Mouse (Mus musculus) cerebellum, adult 11 months (tissue): Measurements from ENCODE around the gene Dpm3.

ENCODE experiments used
- DNase-seq: peaks from one replicate; pipeline ENCODE4 v3.0.0; 2022

Dpm3 gene

DNA sequence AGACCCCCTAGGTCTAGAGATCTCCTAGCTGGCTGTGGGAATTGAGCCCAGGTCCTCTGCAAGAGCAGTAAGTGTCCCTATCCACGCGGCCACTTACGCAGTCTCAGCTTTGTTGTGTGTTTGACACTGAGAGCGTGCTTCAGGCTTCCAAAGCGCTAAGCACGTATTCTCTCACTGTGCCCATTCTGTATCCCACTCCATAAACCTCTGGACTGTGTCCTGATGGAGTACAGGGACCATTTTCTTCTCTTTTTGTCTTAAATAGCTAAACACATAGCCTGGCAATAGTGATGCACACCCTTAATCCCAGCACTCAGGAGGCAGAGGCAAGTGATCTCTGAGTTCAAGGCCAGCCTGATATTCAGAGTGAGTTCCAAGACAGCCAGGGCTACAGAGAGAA is 39.8 kb downstream of the Dpm3 start:
- DNase-seq = no peak

DNA sequence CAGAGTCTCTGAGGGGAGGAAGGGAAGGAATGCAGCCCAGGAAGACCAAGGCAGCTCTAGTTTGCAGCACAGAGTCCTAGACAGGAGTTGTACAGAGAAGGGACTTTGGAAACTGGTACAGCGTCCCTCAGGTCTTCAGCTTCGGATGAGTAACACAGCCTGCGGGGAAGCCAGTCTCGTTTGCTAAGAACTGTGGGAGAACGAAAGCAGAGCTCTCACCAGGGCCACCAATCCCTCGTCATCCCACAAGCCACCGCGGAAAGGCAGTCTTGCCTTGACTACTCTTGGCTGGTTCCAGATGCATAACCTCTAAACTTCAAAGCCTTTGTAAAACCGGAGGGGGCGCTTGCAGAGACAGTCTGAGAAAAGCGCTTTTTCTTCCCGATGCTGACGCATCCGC is 40.3 kb downstream of the Dpm3 start:
- no peak for DNase-seq

DNA sequence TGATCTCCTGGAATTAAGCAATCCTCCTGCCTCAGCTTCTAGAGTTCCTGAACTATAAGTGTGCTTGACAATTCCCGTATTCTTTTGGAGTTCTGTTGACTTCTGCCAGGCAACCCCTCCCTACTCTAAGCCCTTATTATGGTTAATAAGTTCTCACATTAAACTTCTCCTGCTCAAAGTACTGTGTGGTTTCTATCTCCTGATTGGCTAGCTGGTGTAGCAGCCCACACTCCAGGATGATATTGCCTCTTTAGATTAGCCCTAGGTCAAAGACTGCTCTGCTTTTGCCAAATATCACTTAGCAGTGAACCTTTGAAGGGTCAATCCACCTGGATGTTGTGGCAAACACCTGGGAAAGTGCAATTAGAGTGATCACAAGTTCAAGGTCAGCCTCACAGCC is 40.9 kb downstream of the Dpm3 start:
- DNase-seq = no peak

DNA sequence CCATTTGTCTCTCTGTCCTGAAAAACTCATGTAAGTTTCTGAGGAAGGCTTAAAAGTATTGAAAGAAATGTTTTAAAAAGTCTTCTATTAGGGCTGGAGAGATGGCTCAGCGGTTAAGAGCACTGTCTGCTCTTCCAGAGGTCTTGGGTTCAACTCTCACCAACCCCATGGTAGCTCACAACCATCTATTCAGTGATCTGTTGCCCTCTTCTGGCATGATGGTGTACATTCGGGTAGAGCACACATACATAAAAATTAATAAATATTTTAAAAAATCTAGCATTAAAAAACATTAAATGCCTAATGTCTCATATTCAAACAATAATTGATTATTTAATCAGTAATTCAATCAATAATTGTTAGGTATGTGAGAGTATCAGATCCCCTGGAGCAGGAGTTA is 41.4 kb downstream of the Dpm3 start:
- DNase-seq = no peak

DNA sequence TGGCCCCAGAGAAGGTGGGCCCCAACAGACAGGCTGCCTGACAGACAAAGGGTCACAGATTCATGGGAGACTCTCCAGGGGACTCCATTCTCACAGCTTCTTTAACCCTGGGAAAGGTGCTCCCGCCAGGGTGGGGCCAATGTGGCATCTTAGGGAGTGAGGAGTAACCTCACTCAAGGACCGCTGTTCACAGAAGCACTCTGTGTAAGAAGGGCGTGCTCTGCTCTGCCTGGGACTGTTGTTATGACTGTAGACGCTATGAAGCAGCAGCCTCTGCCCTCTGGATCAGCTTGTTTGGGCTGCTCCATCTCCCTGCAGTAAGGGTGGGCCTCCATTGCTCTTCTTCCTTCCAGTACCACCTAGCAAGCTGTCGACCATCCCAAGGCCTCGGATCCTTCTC is 45.3 kb downstream of the Dpm3 start:
- DNase-seq = no peak

DNA sequence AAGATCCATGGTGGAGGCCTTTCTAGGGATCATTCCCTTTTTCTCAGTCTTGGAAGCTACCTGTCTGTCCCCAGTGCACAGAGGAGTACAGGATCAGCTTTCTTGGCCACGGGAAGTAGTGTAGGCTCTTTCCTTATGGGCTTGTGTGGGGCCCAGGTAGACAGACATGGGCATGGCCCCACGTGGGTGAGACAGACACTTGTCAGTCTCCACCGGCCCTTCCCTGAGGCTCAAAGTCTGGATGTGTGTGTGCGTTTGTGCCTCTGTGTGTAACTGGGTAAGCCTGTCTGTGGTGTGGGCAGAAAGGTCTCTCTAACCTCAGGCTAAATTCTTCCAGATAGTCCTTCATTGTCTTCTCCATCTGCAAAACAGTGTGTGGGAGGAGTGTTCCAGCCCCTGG is 45.9 kb downstream of the Dpm3 start:
- DNase-seq = no peak

DNA sequence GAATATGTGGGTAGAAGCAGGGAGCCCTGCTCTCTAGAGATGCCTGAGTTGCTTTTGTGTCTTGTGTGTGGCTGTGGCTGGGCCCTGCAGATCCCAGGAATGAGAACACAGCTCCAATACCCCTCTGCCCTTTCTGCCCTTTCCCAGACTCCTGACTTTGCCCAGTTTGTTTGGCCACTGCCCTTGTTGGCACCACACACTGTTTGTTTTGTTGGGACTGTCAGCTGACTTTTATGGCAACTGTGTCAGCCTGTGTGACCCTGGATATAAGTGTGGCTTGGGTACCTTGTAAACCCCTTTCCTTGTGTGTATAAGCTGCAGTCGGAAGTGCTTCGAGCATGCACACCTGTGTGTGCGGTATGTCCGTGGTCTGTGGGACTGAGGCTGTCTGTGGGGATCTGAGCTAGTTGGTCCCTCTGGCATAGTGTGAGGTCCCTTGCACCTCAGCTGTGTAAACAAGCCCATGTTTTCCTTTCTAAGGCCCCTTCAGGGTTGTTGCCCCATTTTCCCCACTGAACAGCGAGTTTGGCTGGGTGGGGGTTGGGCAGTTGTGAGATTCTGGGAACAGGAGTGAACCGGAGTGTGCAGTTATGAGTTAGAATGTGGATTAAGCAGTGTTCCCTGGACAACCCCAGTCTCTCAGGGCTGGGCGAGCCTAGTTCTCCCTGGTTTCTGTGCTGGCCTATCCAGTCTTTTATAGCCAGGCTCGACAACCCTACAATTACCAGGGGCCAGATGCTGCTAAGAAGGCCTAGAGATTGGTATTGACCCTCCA is 46.6 kb downstream of the Dpm3 start:
- no peak for DNase-seq

DNA sequence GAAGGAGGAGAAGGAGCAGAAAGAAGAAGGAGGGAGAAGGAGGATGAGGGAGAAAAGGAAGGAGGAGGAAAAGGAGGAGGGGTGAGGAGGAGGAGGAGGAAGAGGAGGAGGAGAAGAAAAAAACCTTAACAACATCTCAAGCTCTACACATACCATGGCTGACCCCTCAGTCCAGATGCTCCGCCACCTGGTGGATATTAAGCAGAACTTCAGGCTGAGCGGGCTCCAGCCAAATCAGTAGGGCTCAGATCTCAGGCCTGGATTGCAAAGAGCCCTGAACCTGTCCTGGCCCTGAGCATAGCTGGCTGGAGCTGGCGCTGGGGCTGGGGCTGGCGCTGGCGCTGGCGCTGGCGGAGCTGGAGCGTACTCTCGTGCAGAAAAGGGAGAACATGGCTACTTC is 48.9 kb downstream of the Dpm3 start:
- DNase-seq = peak; percentile 46

DNA sequence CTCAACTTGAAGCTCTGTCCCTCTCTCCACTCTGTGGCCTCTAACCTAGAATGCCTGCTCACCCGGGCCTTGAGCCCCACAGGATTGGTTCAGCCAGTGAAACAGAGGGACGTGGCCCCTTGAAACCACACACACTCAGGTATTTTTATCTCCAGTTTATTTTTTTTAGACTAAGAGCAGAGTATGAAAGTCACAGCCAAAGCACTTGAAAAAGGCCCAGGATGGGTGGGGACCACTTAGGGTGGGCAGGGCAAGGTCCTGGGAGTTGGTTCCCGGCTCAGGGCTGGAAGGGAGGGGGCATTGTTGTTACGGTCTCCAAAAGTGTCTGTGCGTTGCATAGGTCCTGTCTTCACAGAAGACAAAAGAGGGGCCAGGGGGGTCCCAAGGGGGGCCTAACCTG is 55.2 kb downstream of the Dpm3 start:
- DNase-seq = no peak

DNA sequence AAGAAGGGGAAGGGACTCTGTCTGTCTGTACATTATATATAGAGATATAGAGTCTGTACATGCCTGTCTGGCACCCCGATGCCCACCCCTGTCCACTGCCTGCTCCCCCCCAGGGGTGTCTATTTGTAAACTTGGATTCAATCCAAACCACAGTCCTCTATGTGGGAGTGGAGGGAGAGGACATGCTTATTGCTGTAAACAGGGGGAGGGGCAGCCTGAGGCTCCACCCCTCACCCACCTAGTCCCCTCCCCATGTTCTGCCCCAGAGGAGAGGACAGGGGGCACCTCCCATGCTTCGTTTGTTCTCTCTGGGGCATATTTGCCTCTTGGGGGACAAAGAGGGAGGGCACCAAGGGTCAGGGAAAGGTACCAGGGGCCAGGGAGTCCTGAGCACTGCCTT is 55.6 kb downstream of the Dpm3 start:
- no peak for DNase-seq

DNA sequence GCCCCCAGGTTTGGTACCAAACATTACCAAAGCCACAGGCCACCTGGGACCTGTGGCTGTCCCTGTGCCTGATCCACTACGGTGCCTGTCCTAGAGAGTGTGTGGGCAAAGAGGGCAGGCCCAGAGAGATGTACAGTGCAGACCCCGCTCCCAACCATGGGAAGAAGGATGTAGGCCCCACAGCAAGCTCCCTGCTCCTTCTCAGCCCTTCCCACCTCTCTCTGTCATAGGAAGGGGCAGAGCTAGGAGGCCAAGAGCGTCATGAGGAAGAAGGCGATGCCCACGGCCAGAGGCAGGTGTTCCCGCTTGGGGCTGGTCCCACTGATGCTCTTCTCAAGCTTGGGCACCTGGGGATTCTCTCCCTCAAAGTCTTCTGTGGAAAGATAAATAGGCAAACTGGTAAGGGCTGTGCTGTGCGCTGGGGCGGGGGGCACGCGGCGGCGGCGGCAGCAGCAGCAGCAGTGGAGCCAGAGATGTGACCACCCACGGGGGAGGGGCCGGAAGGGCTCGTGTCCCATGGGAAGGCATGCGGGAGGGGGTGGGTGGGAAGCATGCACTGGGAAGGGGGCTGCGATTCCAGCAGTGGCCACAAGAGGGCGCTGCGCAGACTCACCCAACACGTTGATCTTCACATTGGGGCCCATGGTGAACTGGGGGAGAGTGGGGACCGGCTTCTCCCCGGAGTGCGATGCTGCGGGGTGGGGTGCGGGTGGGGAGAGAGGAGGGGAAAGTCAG is 56.2 kb downstream of the Dpm3 start:
- peak; percentile 56 for DNase-seq

DNA sequence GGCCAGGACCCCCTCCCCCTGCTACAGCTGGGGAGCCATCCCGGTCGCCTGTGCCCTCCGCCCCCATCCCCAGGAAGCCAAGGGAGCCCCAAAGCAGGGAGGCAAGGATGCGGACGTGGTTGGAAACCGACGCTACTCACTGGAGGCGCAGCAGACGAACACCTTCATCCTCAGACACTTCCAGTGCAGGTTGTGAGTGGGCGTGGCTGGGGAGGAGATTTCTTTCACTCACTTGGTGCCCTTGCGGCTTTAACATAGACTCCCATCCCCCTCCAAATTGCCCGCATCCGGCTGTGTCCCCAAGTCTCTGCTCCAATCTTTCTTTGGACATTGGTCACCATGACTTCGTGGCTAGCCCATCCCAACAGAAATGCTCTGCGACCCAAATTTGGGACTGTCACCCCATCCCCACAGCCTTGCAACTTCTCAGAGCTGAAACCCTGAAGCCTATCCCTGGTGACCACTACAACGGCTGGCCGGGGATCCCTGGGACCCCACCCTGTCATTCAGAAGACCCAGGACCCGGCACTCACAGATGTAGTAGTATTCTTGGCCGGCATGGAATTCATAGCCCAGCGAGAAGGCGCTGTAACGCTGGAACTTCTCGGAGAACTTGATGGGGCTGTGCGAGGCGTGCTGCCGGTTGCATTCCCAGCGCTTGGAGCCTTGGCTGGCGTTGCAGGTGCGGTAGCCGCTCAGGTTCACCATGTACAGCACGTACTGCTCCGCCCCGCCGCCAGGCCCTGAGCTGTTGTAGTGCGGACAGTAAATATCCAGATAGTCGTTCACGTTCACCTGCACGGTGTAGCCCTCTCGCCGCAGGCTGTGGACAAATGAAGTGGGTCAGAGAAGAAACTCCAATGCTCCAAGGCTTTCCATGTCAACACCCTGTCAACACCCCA is 57.0 kb downstream of the Dpm3 start:
- no peak for DNase-seq
